Mouse (Mus musculus): Measurements from ENCODE around the gene Igfals.

- no peak for TF ChIP-seq CTCF (IDR thresholded peaks at IDR 0.05; ENCODE audit: insufficient read depth, low read length)
- no peak for TF ChIP-seq POLR2A (IDR thresholded peaks at IDR 0.05; ENCODE audit: borderline replicate concordance, extremely low read depth, low read depth, low read length)
These were observed 5.7 kb upstream of the Igfals start for GRCm38 (mm10) chr17:24860076-24860475.

Data from lung, adult 2 months (tissue).